Mouse (Mus musculus): ENCODE data around the gene Ell2. TPM values are rescaled to one million over a fixed set of nuclear protein-coding genes. Genes with fewer than 3 reads are reported as not detected.
A peak's percentile ranks its signal among the peaks of the same experiment; 100 is the strongest.
"Not testable (repeated sequence)": the region's sequence is repeated elsewhere in the genome, so short reads cannot be mapped to it uniquely, and the experiment has no call there.

Gene Ell2
- polyA plus RNA-seq, 1 experiment: 41.5 TPM

- Histone ChIP-seq H3K36me3 (ENCODE audit: control insufficient read depth, insufficient read depth, low read length, poor library complexity, severe bottlenecking) (no peaks in the 10 kb centered on the region), H3K27me3 (ENCODE audit: control insufficient read depth, insufficient read depth, low read length, poor library complexity, severe bottlenecking) (no peaks in the 10 kb centered on the region), H3K4me1 (ENCODE audit: control insufficient read depth, insufficient read depth, low read length) (peaks cover 3% of the 10 kb centered on the region), H3K9me3 (replicated peaks; ENCODE audit: control insufficient read depth, insufficient read depth, low read length, poor library complexity, severe bottlenecking) (no peaks in the 10 kb centered on the region), H3K9ac (ENCODE audit: low read depth, poor library complexity, severe bottlenecking) (peak overlapping the region; percentile 93), H3K27ac (ENCODE audit: insufficient read depth, low read length) (no peak overlapping the region), H3K4me3 (ENCODE audit: low read depth, low read length) (peak overlapping the region; percentile 94)
- TF ChIP-seq POLR2A (IDR thresholded peaks at IDR 0.05; ENCODE audit: insufficient read depth, low read length) (peak; percentile 39), CTCF (IDR thresholded peaks at IDR 0.05; ENCODE audit: low read depth, low read length) (no peak), EP300 (IDR thresholded peaks at IDR 0.05; ENCODE audit: insufficient read depth, low read depth, low read length) (no peak)
These were observed 592 bp downstream of the Ell2 start for GRCm38 (mm10) chr13:75706882-75707816.

GRCm38 (mm10) chr13:75707821-75708636 lies 1.5 kb downstream of the Ell2 start:
- H3K36me3 ChIP-seq (ENCODE audit: control insufficient read depth, insufficient read depth, low read length, poor library complexity, severe bottlenecking): no peaks in the 10 kb centered on the region

GRCm38 (mm10) chr13:75708637-75709002 lies 2.1 kb downstream of the Ell2 start:
- peak overlapping the region; percentile 94 for H3K4me3 ChIP-seq (ENCODE audit: low read depth, low read length)
- H3K27me3 ChIP-seq (ENCODE audit: control insufficient read depth, insufficient read depth, low read length, poor library complexity, severe bottlenecking): no peaks in the 10 kb centered on the region
- H3K4me1 ChIP-seq (ENCODE audit: control insufficient read depth, insufficient read depth, low read length): no peaks in the 10 kb centered on the region
- TF ChIP-seq POLR2A (IDR thresholded peaks at IDR 0.05; ENCODE audit: insufficient read depth, low read length): no peak
- no peaks in the 10 kb centered on the region for H3K9me3 ChIP-seq (replicated peaks; ENCODE audit: control insufficient read depth, insufficient read depth, low read length, poor library complexity, severe bottlenecking)
- no peaks in the 10 kb centered on the region for H3K36me3 ChIP-seq (ENCODE audit: control insufficient read depth, insufficient read depth, low read length, poor library complexity, severe bottlenecking)
- H3K27ac ChIP-seq (ENCODE audit: insufficient read depth, low read length): no peak overlapping the region
- peak overlapping the region; percentile 93 for H3K9ac ChIP-seq (ENCODE audit: low read depth, poor library complexity, severe bottlenecking)

More at GRCm38 (mm10) chr13:75707821-75708636, 1.5 kb downstream of the Ell2 start:
- Histone ChIP-seq H3K9ac (ENCODE audit: low read depth, poor library complexity, severe bottlenecking) (peak overlapping the region; percentile 93), H3K4me3 (ENCODE audit: low read depth, low read length) (peak overlapping the region; percentile 94), H3K27ac (ENCODE audit: insufficient read depth, low read length) (no peak overlapping the region), H3K27me3 (ENCODE audit: control insufficient read depth, insufficient read depth, low read length, poor library complexity, severe bottlenecking) (no peaks in the 10 kb centered on the region), H3K4me1 (ENCODE audit: control insufficient read depth, insufficient read depth, low read length) (peaks cover 3% of the 10 kb centered on the region), H3K9me3 (replicated peaks; ENCODE audit: control insufficient read depth, insufficient read depth, low read length, poor library complexity, severe bottlenecking) (no peaks in the 10 kb centered on the region)
- TF ChIP-seq EP300 (IDR thresholded peaks at IDR 0.05; ENCODE audit: insufficient read depth, low read depth, low read length): no peak
- no peak for TF ChIP-seq CTCF (IDR thresholded peaks at IDR 0.05; ENCODE audit: low read depth, low read length)
- no peak for TF ChIP-seq POLR2A (IDR thresholded peaks at IDR 0.05; ENCODE audit: insufficient read depth, low read length)

GRCm38 (mm10) chr13:75709026-75709778 lies 2.6 kb downstream of the Ell2 start:
- H3K4me3 ChIP-seq (ENCODE audit: low read depth, low read length): no peak overlapping the region

GRCm38 (mm10) chr13:75710152-75710551 lies 3.6 kb downstream of the Ell2 start:
- TF ChIP-seq CTCF (IDR thresholded peaks at IDR 0.05; ENCODE audit: low read depth, low read length): no peak
- no peak for TF ChIP-seq POLR2A (IDR thresholded peaks at IDR 0.05; ENCODE audit: insufficient read depth, low read length)
- no peak for TF ChIP-seq EP300 (IDR thresholded peaks at IDR 0.05; ENCODE audit: insufficient read depth, low read depth, low read length)
- no peaks in the 10 kb centered on the region for H3K36me3 ChIP-seq (ENCODE audit: control insufficient read depth, insufficient read depth, low read length, poor library complexity, severe bottlenecking)
- H3K4me1 ChIP-seq (ENCODE audit: control insufficient read depth, insufficient read depth, low read length): no peaks in the 10 kb centered on the region
- H3K27me3 ChIP-seq (ENCODE audit: control insufficient read depth, insufficient read depth, low read length, poor library complexity, severe bottlenecking): no peaks in the 10 kb centered on the region
- no peak overlapping the region for H3K27ac ChIP-seq (ENCODE audit: insufficient read depth, low read length)
- H3K9me3 ChIP-seq (replicated peaks; ENCODE audit: control insufficient read depth, insufficient read depth, low read length, poor library complexity, severe bottlenecking): no peaks in the 10 kb centered on the region
- no peak overlapping the region for H3K4me3 ChIP-seq (ENCODE audit: low read depth, low read length)
- no peak overlapping the region for H3K9ac ChIP-seq (ENCODE audit: low read depth, poor library complexity, severe bottlenecking)

More at GRCm38 (mm10) chr13:75709026-75709778, 2.6 kb downstream of the Ell2 start:
- H3K27ac ChIP-seq (ENCODE audit: insufficient read depth, low read length): no peak overlapping the region
- 0 out of 2 replicates have a peak overlapping the region, but pooled peaks have one; percentile 93 for H3K9ac ChIP-seq (ENCODE audit: low read depth, poor library complexity, severe bottlenecking)
- H3K36me3 ChIP-seq (ENCODE audit: control insufficient read depth, insufficient read depth, low read length, poor library complexity, severe bottlenecking): no peaks in the 10 kb centered on the region
- no peaks in the 10 kb centered on the region for H3K27me3 ChIP-seq (ENCODE audit: control insufficient read depth, insufficient read depth, low read length, poor library complexity, severe bottlenecking)
- no peaks in the 10 kb centered on the region for H3K9me3 ChIP-seq (replicated peaks; ENCODE audit: control insufficient read depth, insufficient read depth, low read length, poor library complexity, severe bottlenecking)
- no peaks in the 10 kb centered on the region for H3K4me1 ChIP-seq (ENCODE audit: control insufficient read depth, insufficient read depth, low read length)
- TF ChIP-seq EP300 (IDR thresholded peaks at IDR 0.05; ENCODE audit: insufficient read depth, low read depth, low read length) (no peak), POLR2A (IDR thresholded peaks at IDR 0.05; ENCODE audit: insufficient read depth, low read length) (no peak), CTCF (IDR thresholded peaks at IDR 0.05; ENCODE audit: low read depth, low read length) (no peak)

GRCm38 (mm10) chr13:75711517-75711916 lies 5.0 kb downstream of the Ell2 start:
- H3K36me3 ChIP-seq (ENCODE audit: control insufficient read depth, insufficient read depth, low read length, poor library complexity, severe bottlenecking); H3K4me3 ChIP-seq (ENCODE audit: low read depth, low read length); H3K9ac ChIP-seq (ENCODE audit: low read depth, poor library complexity, severe bottlenecking); H3K27me3 ChIP-seq (ENCODE audit: control insufficient read depth, insufficient read depth, low read length, poor library complexity, severe bottlenecking); H3K4me1 ChIP-seq (ENCODE audit: control insufficient read depth, insufficient read depth, low read length); H3K27ac ChIP-seq (ENCODE audit: insufficient read depth, low read length); H3K9me3 ChIP-seq (replicated peaks; ENCODE audit: control insufficient read depth, insufficient read depth, low read length, poor library complexity, severe bottlenecking): not testable (repeated sequence)

- H3K36me3 ChIP-seq (ENCODE audit: control insufficient read depth, insufficient read depth, low read length, poor library complexity, severe bottlenecking); H3K9ac ChIP-seq (ENCODE audit: low read depth, poor library complexity, severe bottlenecking); H3K27ac ChIP-seq (ENCODE audit: insufficient read depth, low read length); H3K27me3 ChIP-seq (ENCODE audit: control insufficient read depth, insufficient read depth, low read length, poor library complexity, severe bottlenecking); H3K4me3 ChIP-seq (ENCODE audit: low read depth, low read length); H3K4me1 ChIP-seq (ENCODE audit: control insufficient read depth, insufficient read depth, low read length); H3K9me3 ChIP-seq (replicated peaks; ENCODE audit: control insufficient read depth, insufficient read depth, low read length, poor library complexity, severe bottlenecking): not testable (repeated sequence)
These were observed 6.0 kb downstream of the Ell2 start for GRCm38 (mm10) chr13:75712544-75712943.
